Mouse (Mus musculus) midbrain, embryonic 14.5 days (tissue): Measurements from ENCODE around the gene Gm20388. TPM values are rescaled to one million over a fixed set of nuclear protein-coding genes. Genes with fewer than 3 reads are reported as not detected.

ENCODE experiments used
- ATAC-seq: fragments of 200-750 bp; cut with Nextera tagmentation; 2 replicates; pipeline ENCODE4 v1.8.0; 2017; ENCODE audit warnings: moderate number of reproducible peaks, moderate library complexity; ENCODE audit not compliant: low FRiP score, low TSS enrichment
- DNase-seq: peaks from one replicate; pipeline ENCODE4 v3.0.0-alpha.2; 2015
- H3K27ac ChIP-seq: fragments of 300-500 bp; sonication (generic); replicated peaks from 2 replicates; pipeline ENCODE4 v1.5.1; 2014; ENCODE audit warnings: mild to moderate bottlenecking, low read depth, low read length, moderate library complexity
- H3K27me3 ChIP-seq: fragments of 300-500 bp; sonication (generic); 2 replicates; pipeline ENCODE4 v1.6.1; 2014; ENCODE audit warnings: low read length, control low read depth, mixed read lengths; ENCODE audit not compliant: control insufficient read depth, insufficient read depth
- H3K36me3 ChIP-seq: fragments of 300-500 bp; sonication (generic); 2 replicates; pipeline ENCODE4 v1.6.1; 2014; ENCODE audit warnings: low read length, control low read depth; ENCODE audit not compliant: control insufficient read depth, insufficient read depth
- H3K4me1 ChIP-seq: fragments of 300-500 bp; sonication (generic); 2 replicates; pipeline ENCODE4 v1.6.1; 2014; ENCODE audit warnings: mild to moderate bottlenecking, antibody characterized with exemption, low read length, control low read depth; ENCODE audit not compliant: control insufficient read depth, insufficient read depth
- H3K4me2 ChIP-seq: fragments of 300-500 bp; sonication (generic); 2 replicates; pipeline ENCODE4 v1.6.1; 2014; ENCODE audit warnings: mild to moderate bottlenecking, low read length, moderate library complexity
- H3K4me3 ChIP-seq: fragments of 300-500 bp; sonication (generic); replicated peaks from 2 replicates; pipeline ENCODE4 v1.5.1; 2014; ENCODE audit warnings: low read depth, low read length
- H3K9ac ChIP-seq: fragments of 300-500 bp; sonication (generic); replicated peaks from 2 replicates; pipeline ENCODE4 v1.6.1; 2014; ENCODE audit warnings: mild to moderate bottlenecking, low read length, moderate library complexity
- H3K9me3 ChIP-seq: fragments of 300-500 bp; sonication (generic); 2 replicates; pipeline ENCODE4 v1.6.1; 2016; ENCODE audit warnings: low read length, control low read depth, mixed read lengths; ENCODE audit not compliant: control insufficient read depth
- WGBS: fragments of 180-500 bp; shearing (Covaris S2); extraction: QIAGEN DNeasy Blood & Tissue Kit; methylation state at CpG from one replicate; pipeline ENCODE4 v1.1.7; 2014; 5-methylcytosine and 5-hydroxymethylcytosine counted together
- polyA plus RNA-seq: library from polyadenylated mRNA; unstranded; fragments of >200 nt; fragmentation: Nextera tagmentation; extraction: Ambion mirVana; gene quantifications from 2 replicates; pipeline ENCODE4 v1.2.1, GENCODE M21; 2014

The Gm20388 gene
- polyA plus RNA-seq, 1 experiment from 2014 or later: 4.1 TPM

GRCm38 (mm10) chr8:122600666-122601065 is 2690.0 kb downstream of the Gm20388 start:
- Histone ChIP-seq H3K4me1 (no peaks in the 10 kb centered on the region), H3K9ac (no peak overlapping the region), H3K4me3 (no peak overlapping the region), H3K4me2 (no peak overlapping the region), H3K9me3 (no peaks in the 10 kb centered on the region), H3K36me3 (no peaks in the 10 kb centered on the region), H3K27me3 (no peaks in the 10 kb centered on the region), H3K27ac (no peak overlapping the region)
- DNase-seq: no peak
- ATAC-seq: no peak
- 91% methylated on average over 9 of the region's 9 CpGs for WGBS

DNA sequence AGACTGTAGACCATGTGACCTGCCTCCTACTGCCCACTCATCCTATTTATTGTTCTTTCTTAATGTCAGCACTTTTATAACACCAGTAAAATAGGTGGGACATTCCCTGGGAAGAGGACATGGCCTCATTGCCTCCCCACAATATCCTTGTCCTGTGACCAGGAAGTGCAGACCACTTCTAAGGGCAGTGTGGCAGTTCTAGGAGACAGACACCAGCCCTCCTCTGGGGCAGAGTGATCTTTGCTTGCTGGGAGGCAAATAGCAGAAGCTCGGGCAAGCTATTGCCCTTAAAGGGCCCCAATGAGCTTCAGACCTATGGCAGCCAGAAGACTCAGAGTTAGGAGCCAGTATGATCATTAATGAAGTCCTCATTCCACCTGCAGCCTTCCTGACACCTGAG is 2694.0 kb downstream of the Gm20388 start:
- H3K27me3 ChIP-seq: no peaks in the 10 kb centered on the region
- H3K9me3 ChIP-seq: no peaks in the 10 kb centered on the region
- DNase-seq (no peak), ATAC-seq (no peak)
- H3K9ac ChIP-seq: no peak overlapping the region
- H3K27ac ChIP-seq: no peak overlapping the region
- H3K4me1 ChIP-seq: no peaks in the 10 kb centered on the region
- no peaks in the 10 kb centered on the region for H3K36me3 ChIP-seq
- no peak overlapping the region for H3K4me2 ChIP-seq
- 86% methylated on average over 1 of the region's 1 CpGs for WGBS
- H3K4me3 ChIP-seq: no peak overlapping the region

DNA sequence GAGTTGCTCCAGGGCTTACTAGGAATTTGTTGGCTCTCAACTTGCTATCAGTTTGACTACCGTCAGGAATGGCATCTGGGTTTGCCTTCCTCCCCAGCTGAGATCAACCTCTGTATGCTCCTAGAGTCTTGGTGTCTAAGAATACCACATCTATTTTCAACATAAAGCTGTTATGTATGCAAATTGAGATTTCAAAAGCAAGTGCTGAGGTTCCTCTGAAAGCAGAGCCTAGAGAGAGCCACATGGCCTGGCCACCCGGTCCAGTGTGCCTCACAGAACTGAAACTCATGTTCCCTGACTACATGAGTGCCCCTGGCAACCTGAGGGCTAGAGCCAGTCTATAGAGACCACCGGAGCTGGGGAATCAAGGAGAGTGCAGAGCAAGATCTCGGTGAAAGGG is 2694.7 kb downstream of the Gm20388 start:
- no peak overlapping the region for H3K27ac ChIP-seq
- no peak overlapping the region for H3K9ac ChIP-seq
- no peak overlapping the region for H3K4me3 ChIP-seq
- no peaks in the 10 kb centered on the region for H3K4me1 ChIP-seq
- no peaks in the 10 kb centered on the region for H3K27me3 ChIP-seq
- 86% methylated on average over 4 of the region's 4 CpGs for WGBS
- no peaks in the 10 kb centered on the region for H3K9me3 ChIP-seq
- ATAC-seq (no peak), DNase-seq (no peak)
- no peaks in the 10 kb centered on the region for H3K36me3 ChIP-seq
- no peak overlapping the region for H3K4me2 ChIP-seq

DNA sequence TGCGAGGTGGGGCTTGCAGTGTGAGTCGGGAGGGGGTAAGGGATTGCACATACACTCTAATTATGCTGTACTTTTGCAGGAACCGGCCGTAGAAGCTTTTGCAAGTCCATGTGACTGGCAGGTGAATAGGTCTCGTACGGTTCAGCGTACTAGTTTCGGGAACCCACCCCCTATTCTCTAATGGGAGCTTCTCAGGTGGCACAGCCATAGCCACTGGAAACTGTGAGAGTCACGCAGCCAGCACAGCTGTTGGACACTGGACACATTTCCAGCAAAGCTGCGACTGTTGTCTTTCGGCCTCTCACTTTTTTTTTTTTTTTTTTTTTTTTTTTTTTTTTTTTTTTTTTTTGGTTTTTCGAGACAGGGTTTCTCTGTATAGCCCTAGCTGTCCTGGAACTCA is 2696.2 kb downstream of the Gm20388 start:
- Histone ChIP-seq H3K9me3 (no peaks in the 10 kb centered on the region), H3K27ac (no peak overlapping the region), H3K4me1 (peaks cover 3% of the 10 kb centered on the region; the same call in 1 of the 2 replicates), H3K27me3 (no peaks in the 10 kb centered on the region), H3K9ac (no peak overlapping the region), H3K4me2 (no peak overlapping the region), H3K4me3 (no peak overlapping the region), H3K36me3 (no peaks in the 10 kb centered on the region)
- WGBS: 83% methylated on average over 11 of the region's 12 CpGs
- ATAC-seq (no peak), DNase-seq (no peak)

- Histone ChIP-seq H3K36me3 (peaks cover 3% of the 10 kb centered on the region), H3K27ac (no peak overlapping the region), H3K9me3 (no peaks in the 10 kb centered on the region), H3K4me1 (peaks cover 11% of the 10 kb centered on the region; the same call in 1 of the 2 replicates), H3K27me3 (no peaks in the 10 kb centered on the region), H3K9ac (no peak overlapping the region), H3K4me2 (peak overlapping the region; percentile 87; the same call in 1 of the 2 replicates), H3K4me3 (no peak overlapping the region)
- DNase-seq (no peak), ATAC-seq (no peak)
- 62% methylated on average over 4 of the region's 4 CpGs for WGBS
These were observed 2699.6 kb downstream of the Gm20388 start for GRCm38 (mm10) chr8:122610209-122610608.

- Histone ChIP-seq H3K9me3 (no peaks in the 10 kb centered on the region), H3K4me2 (peak overlapping the region; percentile 87), H3K9ac (peak overlapping the region; percentile 54), H3K4me1 (peaks cover 11% of the 10 kb centered on the region; the same call in 1 of the 2 replicates), H3K27me3 (no peaks in the 10 kb centered on the region), H3K27ac (peak overlapping the region; percentile 70), H3K36me3 (peaks cover 5% of the 10 kb centered on the region), H3K4me3 (peak overlapping the region; percentile 63)
- WGBS: under 1% methylated on average over 20 of the region's 20 CpGs
- DNase-seq (no peak), ATAC-seq (0 out of 2 replicates have a peak, but pooled peaks have one; percentile 7)
These were observed 2700.1 kb downstream of the Gm20388 start for GRCm38 (mm10) chr8:122610612-122611277.

- peak within 1 kb of the TSS; percentile 63 for H3K4me3 ChIP-seq
- peaks cover 11% of the 10 kb centered on the region; the same call in 1 of the 2 replicates for H3K4me1 ChIP-seq
- WGBS: under 1% methylated on average over 49 of the region's 57 CpGs
- DNase-seq (peak; percentile 99), ATAC-seq (peak; percentile 98)
- peak within 1 kb of the TSS; percentile 80 for H3K9ac ChIP-seq
- no peaks in the 10 kb centered on the region for H3K9me3 ChIP-seq
- H3K4me2 ChIP-seq: peak within 1 kb of the TSS; percentile 87
- peaks cover 5% of the 10 kb centered on the region for H3K36me3 ChIP-seq
- peak within 1 kb of the TSS; percentile 88 for H3K27ac ChIP-seq
- H3K27me3 ChIP-seq: no peaks in the 10 kb centered on the region
These were observed 2700.9 kb downstream of the Gm20388 start, which contains the start of the genes Galns and Trappc2l for GRCm38 (mm10) chr8:122611295-122612133. TSS of gene Galns (minus strand) at chr8:122611463. TSS of gene Trappc2l (plus strand) at chr8:122611640.

DNA sequence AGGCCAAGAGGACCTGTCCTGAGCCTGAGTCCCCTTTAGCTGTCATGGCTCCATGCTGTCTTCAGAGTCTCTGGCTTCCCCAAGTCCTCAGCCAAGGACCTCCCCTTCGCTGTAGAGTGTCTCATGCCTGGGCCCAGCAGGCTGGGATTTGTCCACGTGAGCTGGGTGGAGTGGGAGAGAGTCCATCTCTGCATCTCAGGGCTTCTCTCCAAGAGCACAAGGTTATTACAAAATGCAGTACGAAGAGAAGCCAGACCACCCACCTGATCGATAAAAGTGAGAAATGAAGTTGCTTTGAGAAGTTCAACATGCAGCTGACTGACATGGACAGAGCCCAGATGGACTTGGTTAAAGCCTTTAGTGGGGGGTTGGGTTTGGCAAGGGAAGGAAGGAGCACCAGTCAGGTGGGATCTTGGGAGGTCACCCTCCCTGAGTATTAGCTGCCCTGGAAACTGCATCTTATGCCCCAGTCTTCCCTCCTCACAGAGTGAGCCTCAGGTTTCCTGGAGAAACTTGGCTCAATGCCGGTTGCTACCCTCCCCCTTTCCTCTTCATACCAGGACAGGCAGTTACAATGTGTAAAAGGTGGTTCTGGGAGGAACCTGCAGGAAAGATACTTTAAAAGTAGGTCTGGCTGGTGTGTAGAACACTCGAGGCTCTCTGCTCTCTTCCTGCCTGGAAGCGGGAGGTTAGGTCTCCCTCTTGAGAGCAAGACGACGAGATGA is 2705.7 kb downstream of the Gm20388 start:
- Histone ChIP-seq H3K27me3 (no peaks in the 10 kb centered on the region), H3K36me3 (peaks cover 5% of the 10 kb centered on the region), H3K4me3 (no peak overlapping the region), H3K27ac (no peak overlapping the region), H3K9ac (no peak overlapping the region), H3K4me2 (no peak overlapping the region), H3K4me1 (peaks cover 7% of the 10 kb centered on the region; the same call in 1 of the 2 replicates), H3K9me3 (no peaks in the 10 kb centered on the region)
- ATAC-seq (no peak), DNase-seq (no peak)
- 80% methylated on average over 9 of the region's 9 CpGs for WGBS
